Mouse (Mus musculus) left cerebral cortex, postnatal 10 days (tissue): ENCODE measurements around the gene Itga6. TPM values are rescaled to one million over a fixed set of nuclear protein-coding genes. Genes with fewer than 3 reads are reported as not detected.

Source experiments
- DNase-seq, 2 experiments: peaks; one replicate each; pipeline ENCODE4 v3.0.0; 2021 to 2022; ENCODE audit warnings: low spot score in 2 of 2, mixed read lengths in 1 of 2; ENCODE audit errors: extremely low spot score in 1 of 2
- intact Hi-C: fragments of 180-260 bp; cut with DNase I; formaldehyde crosslinking; loops from one replicate; pipeline ENCODE4 v1.15.1; 2025
- total RNA-seq, 2 experiments: library from RNA; stranded (reverse); gene quantifications; 2 replicates each; pipeline ENCODE4 v1.2.3; 2021

Itga6 gene
- total RNA-seq, 2 experiments from 2014 or later: 23.2 to 29.1 TPM

DNA sequence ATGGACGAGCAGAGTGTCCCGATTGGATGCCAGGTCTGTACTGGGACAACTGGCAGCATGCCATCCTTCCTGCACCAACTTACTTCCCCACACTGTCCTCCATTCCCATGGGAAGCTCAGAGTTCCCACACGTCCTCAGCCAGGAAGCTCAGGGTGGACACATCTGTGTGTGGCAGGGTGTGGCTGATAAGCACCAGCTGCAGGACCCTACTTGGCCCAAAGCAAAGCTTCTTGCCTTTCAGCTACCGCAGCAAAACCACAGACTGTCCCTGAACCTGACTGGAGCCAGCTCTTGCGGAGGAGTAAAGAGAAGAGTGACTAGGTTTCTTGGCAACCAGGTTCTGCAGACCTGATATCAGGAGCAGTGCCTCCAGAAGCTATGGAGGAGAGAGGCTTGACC, 11.7 kb downstream of the Itga6 start:
- intact Hi-C loops: no loop called here

DNA sequence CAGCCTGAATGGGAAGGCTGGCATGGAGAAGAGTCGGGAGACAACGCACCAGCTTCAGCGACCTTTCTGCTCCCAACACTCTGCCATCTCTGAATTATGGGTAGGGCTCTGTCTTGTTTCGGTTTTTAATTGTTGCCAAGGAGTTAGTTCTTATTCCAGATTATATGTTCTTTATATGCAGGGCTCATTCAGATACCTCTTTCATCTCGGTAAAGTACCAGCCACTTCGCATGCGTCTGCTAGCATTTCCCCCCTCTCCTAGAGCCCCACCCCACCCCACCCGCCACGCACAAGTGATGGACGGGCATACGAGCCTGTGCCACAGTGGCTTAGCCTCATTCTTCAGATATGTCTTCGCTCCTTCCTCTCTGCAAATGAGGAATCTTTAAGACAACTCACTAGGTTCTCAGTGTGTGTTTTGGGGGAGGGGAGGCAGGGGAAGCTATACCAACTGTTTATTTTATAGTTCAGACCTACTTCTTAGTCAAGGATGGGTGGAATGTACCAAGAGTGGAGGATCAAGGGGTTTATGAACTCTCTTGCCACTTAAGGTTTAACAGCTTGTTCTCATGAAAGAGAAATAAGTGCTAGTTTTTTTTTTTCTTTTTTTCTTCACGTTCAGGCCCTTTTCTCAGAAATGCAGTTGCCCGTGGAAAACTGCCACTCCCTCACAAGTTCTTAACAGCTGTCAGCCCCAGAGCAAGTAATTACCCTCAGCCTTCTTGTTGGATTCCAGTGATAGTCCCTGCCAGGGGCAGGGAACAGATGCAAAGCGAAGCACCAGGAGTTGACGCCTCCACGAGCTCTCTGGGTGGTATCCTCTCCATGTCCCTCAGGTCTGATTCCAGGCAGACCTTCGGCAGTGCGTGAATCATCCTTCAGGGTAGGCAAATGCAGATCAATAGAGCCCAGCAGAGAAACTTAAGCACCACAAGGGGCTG, 13.4 kb downstream of the Itga6 start:
- DNase-seq: no peak
- intact Hi-C loops: no loop called here

More for the DNA sequence above, 11.7 kb downstream of the Itga6 start:
- DNase-seq: peak in 1 of 2 experiments; percentile 40

DNA sequence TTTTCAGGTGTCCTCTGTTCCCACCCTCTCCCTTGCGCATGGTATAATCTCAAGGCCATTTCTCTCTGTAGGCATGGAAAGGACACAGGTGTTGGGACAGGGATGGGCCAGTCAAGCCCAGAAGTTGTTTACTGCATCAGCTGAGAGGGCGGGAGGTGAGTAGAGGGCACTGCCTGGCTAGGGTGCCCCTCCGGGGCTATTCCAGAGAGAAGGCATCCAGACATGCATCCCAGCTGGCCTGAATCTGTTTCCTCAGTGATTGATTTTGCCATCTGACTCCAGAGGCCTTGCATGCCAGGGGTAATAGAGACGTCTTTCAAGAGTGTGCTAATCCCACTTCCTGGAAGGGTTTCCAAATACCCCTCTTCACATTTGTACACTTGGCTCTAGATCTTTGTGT, 14.7 kb downstream of the Itga6 start:
- no peak for DNase-seq
- intact Hi-C loops: no loop called here

DNA sequence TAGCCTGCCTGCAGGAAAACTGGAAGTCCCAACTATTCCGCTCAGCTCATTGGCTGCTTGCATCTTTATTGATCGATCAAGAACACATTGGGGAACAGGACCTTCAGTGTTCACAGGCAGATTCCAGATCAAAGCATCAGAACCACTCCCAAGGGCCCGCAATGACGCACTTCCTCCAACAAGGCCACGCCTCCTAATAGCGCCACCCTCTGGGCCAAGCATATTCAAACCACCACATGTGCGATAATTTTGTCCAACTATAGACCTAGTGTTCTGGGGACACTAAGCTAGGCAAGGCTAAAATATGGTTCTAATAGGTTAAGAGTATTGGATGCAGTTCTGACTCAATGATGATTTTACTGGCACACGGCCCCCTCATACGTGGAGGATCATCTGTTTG, 15.7 kb downstream of the Itga6 start:
- no peak for DNase-seq
- intact Hi-C loops: no loop called here

DNA sequence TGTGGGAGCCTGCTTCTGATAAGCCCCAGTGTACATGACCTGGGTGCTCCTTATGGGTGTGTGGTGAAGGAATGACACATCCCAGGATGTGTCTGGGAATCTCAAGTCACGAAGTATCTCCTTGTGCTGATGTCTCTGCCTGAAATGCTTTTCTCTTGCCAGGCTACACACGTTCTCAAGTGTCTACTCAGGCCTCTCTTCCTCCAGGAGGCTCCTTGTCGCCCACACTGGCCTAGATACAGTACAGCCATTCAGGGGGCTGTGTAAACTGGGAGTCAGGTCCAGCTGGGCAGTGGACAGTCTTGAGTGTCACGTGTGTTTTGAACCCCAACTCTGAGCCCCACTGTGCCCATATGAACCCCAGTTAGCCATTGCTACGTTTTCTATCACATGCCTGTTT, 19.1 kb downstream of the Itga6 start:
- no peak for DNase-seq
- intact Hi-C loops: no loop called here

DNA sequence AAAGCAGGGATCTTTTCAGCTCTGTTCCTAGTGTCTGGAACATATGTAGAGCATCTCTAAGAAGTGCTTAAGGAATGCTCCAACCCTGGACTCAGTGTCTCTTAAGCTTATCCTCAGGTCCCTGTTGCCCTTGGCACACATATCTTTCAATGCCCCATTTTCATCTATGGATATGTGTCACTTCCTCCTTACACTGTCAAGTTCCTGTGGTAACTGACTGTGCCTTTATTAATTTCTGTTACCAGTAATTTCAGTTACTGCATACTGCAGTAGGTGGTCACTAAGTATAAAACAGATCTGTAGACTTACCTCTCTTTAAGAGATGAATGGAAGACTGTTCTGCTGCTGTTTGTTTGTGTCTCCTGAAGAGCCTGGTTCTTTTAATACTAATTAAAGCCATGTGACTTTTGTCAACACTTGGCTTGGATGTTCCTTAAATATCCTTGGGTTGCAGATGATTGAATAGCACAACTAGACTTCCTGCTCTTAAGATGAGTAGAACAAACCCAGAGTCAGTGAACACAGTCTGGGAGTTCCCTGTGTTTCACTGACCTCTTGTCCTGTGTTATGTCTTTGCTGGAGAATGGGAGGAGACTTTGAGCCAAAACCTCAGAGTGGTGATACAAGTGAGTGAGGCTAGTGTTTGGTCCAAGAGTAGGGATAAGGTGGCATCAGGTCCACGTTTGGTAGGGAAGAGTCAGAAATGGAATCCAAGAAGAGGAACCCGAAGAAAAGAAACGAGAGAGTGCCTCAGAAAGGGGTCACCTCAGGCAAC, 19.7 kb downstream of the Itga6 start:
- DNase-seq: no peak
- intact Hi-C loops: no loop called here

DNA sequence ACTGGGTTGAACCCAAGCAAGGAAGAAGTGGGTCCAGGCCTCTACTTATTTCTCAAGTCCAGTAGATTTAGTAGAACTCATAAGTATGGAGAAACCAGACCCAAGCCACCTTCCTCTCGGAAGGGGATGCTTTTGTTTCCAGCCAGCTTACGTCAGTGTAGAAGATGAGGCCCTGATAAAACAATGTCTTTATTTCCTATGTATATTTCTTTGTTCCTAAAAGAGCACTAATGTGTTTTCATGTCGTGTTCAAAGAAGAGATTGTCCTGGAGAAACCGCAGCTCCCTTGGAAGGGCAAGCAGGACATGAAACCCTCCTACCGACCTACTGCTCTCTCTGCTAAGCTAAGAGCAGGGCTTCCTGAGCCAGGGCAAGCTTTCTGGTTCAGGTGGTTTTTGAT, 20.6 kb downstream of the Itga6 start:
- intact Hi-C loops: no loop called here
- peak in 1 of 2 experiments; percentile 32 for DNase-seq

DNA sequence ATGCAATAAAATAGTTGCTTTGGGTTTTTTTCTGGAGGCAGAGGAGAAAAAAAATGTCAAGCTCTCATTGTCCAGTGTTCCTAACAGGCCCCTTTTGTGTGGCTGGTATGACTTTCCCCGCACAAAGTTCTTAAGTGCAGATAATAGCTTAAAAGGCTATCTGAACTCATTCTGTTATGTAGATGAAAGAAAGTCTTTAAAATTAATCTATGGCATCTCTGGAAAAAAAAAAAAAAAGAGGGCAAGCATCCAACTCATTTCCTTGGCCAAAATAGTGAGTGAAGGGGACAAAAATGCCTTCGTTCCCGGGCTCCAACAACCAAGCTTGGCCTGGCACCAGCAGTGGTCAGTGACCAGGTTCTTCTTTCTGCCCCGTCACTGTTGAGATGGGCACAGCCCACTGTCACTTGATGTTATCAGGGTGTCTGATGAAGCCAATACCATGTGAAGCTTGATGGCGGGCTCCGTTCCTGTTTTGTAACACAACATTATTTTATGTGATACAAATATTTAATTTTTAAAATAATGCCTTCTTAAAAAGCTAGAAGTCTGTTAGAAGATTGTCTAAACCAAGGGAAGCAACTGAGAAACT, 21.7 kb downstream of the Itga6 start:
- no peak for DNase-seq
- intact Hi-C loops: no loop called here

DNA sequence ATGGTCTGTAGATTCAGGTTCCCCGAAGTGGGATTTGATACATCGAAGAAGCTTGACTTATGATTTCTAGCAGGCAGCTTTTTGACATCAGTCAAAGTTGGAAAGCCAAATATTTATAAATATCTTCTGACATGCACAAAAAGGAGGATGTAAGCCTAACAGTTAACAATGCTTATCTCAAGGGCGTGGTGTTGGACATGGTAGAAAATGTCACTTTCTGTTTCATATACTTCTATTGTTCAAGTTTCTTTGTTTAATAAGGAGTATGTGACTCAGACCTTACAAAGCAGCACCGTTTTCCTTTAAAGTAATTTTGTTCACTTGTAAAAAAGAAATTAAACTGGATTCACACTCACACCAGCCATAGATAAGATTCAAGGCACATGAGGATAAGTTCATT, 26.3 kb downstream of the Itga6 start:
- no peak for DNase-seq
- intact Hi-C loops: no loop called here

DNA sequence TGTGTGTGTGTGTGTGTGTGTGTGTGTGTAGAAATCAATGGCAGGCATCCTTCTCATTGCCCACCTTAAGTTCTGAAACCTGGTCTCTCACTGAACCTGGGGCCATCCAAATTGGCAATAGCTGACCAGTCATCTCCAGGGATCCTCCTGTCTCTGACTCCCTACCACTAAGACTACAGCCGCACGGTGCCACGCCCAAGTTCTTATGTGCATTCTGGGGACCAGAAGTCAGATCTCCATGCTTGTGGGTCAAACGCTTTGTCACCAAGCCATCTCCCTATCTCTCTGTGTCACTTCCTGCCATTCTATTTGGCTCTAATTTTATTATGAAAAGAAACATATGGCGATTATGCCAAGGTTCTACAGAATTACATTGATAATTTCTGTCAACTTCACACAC, 28.3 kb downstream of the Itga6 start:
- intact Hi-C loops: no loop called here
- DNase-seq: no peak

DNA sequence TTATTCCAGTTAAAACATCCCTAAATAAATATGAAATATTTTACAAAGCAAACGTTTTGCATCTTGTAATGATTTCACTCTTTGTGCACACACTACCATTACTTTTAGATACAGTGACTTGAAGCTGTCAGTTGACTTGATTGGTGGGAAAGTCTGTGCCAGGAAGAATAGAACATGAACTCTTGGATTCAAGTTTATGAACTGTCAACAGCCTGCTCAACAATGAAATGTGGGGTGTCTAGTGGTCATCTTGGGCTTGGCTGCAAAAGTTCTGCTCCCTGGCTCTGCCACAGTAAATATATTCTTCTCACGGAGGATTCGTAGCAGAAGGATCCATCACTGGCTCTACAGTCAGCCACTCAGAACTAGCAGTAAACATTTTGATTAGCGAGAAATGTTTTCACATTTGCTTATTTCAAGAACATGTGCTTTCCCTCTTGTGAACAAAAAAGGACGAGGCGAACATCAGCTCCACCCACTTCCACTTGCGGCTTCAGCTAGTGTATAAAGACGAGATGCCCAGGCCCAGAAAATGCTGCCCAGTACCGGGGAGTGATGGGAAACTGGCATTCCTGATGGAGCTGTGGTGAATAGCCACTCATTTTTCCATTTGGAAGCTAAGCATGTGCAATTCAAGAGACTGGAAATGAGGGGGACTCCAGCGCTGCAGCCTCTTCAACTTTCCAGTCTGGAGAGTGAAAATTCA, 29.0 kb downstream of the Itga6 start:
- no peak for DNase-seq
- intact Hi-C loops: no loop called here

DNA sequence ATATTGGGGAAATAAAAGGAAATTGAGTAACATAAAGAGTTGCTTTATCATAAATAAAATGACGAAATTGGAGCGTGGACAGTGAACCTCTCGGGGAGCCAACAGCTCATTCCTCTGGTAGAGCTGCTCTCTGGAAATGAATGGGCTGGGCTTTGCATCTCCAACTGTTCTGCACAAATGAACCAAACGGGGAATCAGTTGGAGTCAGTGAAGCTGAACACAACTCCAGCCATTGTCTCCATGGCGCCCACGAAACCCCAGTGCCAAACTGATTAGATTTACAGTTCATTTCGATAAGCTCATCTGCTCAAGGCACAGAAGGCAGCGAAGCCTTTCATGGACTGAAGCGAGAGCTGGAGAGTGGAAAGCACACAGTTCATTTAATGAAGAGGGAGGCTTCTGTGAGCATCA, 29.8 kb downstream of the Itga6 start:
- DNase-seq: no peak

DNA sequence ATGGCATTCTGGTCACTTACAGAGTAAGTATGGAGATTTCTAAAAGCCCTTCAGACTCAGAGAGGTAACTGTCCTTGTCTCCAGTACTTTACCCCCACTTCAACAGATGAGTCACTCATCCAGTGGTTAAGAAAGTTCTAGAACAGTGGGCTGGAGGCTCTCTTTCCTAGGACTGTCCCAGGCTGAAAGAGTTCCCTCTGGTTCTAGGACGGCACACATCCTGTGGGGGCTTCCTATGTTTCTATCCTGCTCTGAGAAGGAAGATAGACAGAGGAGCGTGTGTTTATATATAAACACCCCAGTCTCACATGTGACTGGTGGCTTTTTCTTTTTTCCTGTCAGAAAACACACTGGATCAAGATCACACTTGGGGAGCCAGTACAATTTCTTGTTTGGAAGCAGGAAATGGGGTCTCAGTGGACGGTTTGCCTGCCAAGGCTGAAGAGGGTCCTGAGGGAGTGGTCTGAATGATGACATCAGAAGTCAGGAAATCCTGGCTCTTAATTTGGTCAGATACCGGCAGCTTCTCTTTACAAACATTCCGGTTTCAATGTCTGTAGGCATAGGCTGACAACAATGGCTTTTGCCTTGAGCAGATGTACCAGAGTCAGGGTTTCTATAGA, 34.0 kb downstream of the Itga6 start:
- intact Hi-C loops: no loop called here
- DNase-seq: no peak

More for the DNA sequence above, 29.8 kb downstream of the Itga6 start:
- intact Hi-C loops: no loop called here

DNA sequence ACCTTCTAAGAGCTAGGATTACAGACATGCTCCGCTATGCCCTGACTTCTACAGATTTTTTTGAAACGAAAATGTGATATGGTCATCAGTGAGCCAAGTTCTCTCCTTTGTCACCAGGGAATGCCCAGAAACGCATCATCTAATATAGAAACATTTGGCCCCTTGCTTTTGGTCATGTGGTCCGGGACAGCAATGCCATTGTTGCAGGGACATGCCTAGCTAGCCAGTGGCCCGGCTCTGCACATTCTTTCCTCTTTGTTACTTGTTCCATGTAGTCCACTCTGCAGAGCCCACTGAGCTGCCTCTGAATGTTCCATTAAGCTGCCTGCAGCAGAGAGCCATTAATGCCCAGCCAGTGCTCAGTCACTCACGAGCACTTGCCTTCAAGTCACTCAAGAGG, 34.6 kb downstream of the Itga6 start:
- DNase-seq: no peak
- intact Hi-C loops: no loop called here

DNA sequence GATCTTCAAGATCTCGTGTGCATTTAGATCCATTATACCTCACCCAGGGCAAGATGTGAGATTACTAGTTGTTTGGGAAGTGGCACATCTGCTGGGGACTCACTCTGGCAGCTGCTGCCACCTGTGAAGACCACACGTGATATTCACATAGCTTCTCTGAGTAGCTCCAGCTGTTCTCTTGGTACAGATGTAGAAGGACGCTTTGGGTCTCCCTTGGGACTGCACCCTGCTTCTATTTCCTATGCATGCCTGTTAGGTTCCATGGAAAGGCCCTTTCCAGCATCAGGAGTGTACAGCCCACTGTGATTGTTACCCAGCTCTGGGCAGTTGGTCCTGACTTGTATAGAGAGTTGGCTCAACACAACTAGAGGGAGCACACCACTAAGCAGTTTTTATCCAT, 39.8 kb downstream of the Itga6 start:
- no peak for DNase-seq
- intact Hi-C loops: no loop called here

DNA sequence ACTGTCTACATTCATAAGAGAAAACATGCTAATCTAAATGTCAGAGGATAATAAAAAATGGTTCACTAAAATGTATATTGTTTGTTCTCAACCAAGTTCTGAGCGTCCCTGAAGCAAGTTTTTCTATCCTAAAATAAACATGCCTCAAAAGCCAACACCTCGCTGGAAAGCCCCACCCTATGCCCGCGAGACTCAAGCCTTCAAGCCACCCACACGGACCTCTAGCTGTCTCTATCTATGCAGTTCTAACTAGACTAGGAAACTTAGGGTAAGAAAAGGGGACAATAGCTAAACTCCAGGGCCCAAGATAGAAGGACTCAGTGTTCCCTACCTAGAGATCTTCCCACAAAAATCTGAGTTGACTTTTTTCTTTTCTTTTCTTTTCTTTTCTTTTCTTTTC, 40.6 kb downstream of the Itga6 start:
- DNase-seq: no peak
- intact Hi-C loops: no loop called here

DNA sequence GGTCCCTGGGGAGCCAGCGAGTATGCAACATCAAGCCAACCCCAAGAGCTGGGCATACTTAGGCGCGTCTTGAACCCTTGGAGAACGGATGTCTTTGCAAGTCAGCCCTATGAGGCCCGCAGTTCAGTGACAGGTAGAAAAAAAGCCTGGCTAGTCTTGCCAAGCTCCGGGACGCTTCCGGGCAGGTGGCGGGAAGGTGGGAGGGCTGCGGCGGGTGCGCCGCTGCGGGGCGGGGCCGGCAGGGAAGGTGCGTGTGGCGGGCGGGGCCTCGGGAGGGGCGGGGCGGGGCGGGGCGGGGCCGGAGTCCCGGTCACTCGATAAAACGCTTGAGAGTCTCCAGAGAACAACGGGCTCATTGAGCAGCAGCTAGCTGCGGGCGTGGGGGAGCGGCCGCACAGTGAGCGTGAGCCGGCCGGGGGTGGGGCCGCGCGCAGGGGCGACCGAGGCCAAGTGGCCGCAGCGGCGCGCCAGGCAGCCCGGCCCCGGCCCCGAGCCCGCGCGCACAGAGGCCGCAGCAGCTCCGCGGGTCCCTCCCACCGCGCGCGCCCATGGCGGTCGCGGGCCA, 41.3 kb downstream of the Itga6 start:
- DNase-seq: peak; percentile 15 to 72
- intact Hi-C loops: no loop called here

DNA sequence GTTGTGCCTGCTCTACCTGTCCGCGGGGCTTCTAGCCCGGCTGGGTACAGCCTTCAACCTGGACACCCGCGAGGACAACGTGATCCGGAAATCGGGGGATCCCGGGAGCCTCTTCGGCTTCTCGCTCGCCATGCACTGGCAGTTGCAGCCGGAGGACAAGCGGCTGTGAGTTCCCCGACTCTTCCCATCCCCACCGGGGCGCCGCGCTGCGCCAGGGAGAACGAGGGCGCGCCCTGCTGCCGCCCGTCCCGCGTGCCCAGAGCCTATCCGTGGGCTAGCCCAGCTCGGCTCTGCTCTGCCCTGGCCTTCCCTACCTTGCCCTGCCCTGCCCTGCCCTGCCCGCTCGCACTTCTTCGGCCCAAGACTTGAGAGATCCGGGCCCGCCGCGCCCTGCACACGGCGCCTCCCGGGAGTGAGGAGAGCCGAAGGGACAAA, 41.8 kb downstream of the Itga6 start:
- intact Hi-C loops: no loop called here
- peak in 1 of 2 experiments; percentile 60 for DNase-seq
